Mouse (Mus musculus) left cerebral cortex, postnatal 10 days (tissue): Measurements from ENCODE around the gene Picalm. TPM values are rescaled to one million over a fixed set of nuclear protein-coding genes. Genes with fewer than 3 reads are reported as not detected.
A peak's percentile ranks its signal among the peaks of the same experiment; 100 is the strongest.
"Not testable (repeated sequence)": the region's sequence is repeated elsewhere in the genome, so short reads cannot be mapped to it uniquely, and the experiment has no call there.

Experiments
- DNase-seq, 2 experiments: peaks; one replicate each; pipeline ENCODE4 v3.0.0; 2021 to 2022; ENCODE audit warnings: low spot score in 2 of 2, mixed read lengths in 1 of 2; ENCODE audit errors: extremely low spot score in 1 of 2
- intact Hi-C: fragments of 180-260 bp; cut with DNase I; formaldehyde crosslinking; loops from one replicate; pipeline ENCODE4 v1.15.1; 2025
- total RNA-seq, 2 experiments: library from RNA; stranded (reverse); gene quantifications; 2 replicates each; pipeline ENCODE4 v1.2.3; 2021

Picalm gene
- total RNA-seq, 2 experiments from 2014 or later: 180 to 182 TPM

- intact Hi-C loops: no loop called here
- no peak for DNase-seq
These were observed 43.8 kb downstream of the Picalm start for GRCm38 (mm10) chr7:90173778-90174177.

DNA sequence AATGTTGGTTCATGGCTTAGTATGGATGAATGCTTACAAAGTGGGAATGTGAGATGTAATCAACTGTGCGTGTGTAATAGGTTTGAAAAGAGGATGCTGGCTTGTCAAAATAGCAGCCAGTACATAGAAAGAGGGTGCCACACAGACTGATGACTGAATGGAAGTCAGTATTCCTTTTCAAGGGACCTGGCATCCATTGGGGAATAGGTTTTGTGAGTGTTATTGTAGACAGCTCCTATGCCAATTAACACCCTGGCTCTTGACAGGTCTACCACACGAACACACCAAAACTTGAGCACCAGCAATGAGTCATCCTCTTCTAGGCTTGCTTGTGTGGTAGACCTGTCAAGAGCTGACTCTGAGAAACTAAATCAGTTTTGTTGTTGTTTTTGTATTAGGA lies 45.6 kb downstream of the Picalm start:
- no peak for DNase-seq
- intact Hi-C loops: no loop called here

- no peak for DNase-seq
- intact Hi-C loops: no loop called here
These were observed 50.6 kb downstream of the Picalm start for GRCm38 (mm10) chr7:90180635-90181034.

- intact Hi-C loops: no loop called here
- DNase-seq: no peak
These were observed 70.2 kb downstream of the Picalm start for GRCm38 (mm10) chr7:90200251-90200650.

DNA sequence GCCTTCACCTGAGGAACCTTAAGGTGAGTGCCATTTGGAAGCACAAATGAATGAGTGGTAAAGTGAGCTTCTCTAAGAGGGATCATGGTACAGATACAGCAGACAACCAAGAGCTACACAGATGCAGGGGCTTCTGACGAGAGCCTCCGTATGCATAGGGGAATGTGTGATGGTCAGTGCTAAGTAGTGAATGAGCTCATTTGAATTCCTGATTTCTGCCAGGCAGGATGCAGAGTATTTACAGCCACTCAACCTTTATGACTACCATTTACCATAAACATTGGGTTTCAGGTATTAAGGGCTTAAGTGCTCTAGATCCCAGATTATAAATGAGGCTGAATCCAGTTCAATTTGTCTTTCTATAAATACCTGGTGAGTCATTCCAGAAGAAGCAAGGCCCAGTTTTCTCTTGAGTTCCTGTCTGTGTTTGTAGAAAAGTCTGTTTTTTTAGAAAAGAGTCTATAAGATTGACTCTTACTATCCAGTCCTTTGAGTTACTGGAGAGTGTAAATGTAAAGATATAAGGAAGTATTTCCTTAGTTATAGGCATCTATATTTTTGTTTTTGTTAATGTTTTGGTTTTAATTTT lies 72.0 kb downstream of the Picalm start:
- intact Hi-C loops: no loop called here
- no peak for DNase-seq

DNA sequence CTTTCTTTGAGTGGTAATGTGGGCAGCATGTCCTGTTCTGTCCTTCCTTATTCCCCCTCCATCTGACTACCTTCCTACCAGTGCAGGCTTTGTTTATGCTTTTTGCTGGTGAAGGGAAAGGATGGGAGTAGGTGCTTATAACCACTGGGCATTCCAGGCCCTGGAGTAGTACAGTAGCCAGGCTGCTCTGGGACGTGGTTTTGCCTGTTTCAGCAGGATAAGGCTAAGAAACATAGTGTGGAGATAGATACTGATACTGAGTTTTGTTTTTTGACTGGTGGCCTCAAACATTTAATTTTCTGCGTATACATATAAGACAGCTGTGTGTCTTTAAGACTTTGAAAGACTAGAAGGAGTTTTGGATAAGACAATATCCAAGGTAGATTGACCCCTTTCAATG lies 73.9 kb downstream of the Picalm start:
- intact Hi-C loops: no loop called here
- no peak for DNase-seq

- DNase-seq: no peak
- intact Hi-C loops: no loop called here
These were observed 80.1 kb downstream of the Picalm start for GRCm38 (mm10) chr7:90210116-90210515.

DNA sequence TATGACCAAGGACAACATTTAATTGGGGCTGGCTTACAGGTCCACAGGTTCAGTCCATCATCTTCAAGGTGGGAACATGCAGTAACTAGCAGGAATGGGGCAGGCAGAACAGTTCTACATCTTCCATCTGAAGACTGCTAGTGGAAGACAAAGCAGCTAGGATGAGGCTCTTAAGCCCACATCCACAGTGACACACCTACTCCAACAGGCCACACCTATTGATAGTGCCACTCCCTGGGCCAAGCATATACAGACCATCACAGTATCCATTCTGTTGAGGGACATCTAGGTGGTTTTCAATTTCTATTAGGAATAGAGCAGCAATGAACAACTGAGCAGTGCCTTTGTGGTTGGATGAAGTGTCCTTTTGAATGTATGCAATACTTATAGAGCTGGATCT lies 80.9 kb downstream of the Picalm start:
- no peak for DNase-seq
- intact Hi-C loops: no loop called here

DNA sequence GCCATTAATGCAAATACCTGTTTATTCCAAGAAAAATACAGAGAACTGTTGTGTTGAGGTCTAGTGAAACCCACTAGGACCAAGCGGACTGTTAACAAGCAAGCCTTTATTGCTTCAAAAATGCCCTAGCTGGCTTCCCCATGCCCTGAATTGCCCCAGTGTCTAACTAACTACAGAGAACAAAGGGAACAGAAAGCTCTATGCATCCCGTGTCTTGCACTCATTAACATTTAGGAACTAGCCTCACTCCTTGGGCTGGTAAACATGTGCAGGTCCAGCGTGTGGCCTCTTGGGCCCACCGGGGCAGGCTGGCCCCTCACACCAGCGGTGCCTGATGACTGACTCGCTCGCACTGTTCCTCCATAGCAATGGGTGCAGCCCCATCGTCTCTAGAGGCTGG lies 86.5 kb downstream of the Picalm start:
- intact Hi-C loops: no loop called here
- DNase-seq: peak in 1 of 2 experiments; percentile 31

DNA sequence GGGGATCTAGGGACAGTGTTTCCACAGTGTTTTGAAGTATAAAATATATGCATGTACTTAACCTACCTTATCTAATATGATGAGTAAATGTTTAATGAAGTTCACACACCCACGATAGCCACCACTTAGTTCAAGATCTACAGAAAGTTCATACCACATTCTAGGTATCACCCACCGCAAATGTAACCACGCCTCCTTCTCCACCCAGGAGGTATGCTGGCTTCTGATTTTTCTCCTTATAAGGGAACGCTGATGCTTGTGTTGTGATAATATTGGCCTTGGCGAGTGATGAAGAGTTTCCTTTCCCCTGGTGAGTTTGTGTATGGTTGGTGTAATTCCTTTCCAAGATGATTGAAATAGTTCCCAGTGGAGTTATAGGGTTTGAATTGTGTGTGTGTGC lies 88.1 kb downstream of the Picalm start:
- intact Hi-C loops: no loop called here
- no peak for DNase-seq

GRCm38 (mm10) chr7:90221487-90221886 lies 91.5 kb downstream of the Picalm start:
- intact Hi-C loops: no loop called here
- no peak for DNase-seq

GRCm38 (mm10) chr7:90228075-90228474 lies 98.1 kb downstream of the Picalm start:
- intact Hi-C loops: no loop called here

GRCm38 (mm10) chr7:90228884-90229283 lies 98.9 kb downstream of the Picalm start:
- intact Hi-C loops, DNase-seq: not testable (repeated sequence)

More at GRCm38 (mm10) chr7:90228075-90228474, 98.1 kb downstream of the Picalm start:
- no peak for DNase-seq

- peak in 1 of 2 experiments; percentile 29 for DNase-seq
- intact Hi-C loops: no loop called here
These were observed 101.4 kb downstream of the Picalm start for GRCm38 (mm10) chr7:90231431-90231830.

DNA sequence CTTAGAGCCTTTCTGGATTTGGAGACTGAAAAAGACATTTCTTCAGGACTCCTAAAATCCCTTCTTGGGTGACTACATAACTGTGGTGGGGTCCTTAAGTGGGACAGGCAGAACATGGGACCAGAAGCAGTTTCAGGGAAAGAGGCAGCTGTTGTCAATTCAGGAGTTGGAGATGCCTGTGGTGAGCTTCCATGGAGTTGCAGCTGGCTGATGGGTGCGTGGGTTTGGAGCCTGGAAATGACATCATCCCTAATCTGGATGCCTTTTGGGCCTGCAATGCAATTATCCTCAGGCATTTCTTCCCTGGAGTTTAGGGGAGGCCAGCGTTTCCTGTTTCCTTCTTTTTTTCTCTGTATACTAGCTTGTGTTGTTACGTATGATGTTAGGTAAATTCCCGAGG lies 103.9 kb downstream of the Picalm start:
- intact Hi-C loops: no loop called here
- DNase-seq: peak in 1 of 2 experiments; percentile 25

GRCm38 (mm10) chr7:90236289-90236905 lies 106.4 kb downstream of the Picalm start:
- no peak for DNase-seq

DNA sequence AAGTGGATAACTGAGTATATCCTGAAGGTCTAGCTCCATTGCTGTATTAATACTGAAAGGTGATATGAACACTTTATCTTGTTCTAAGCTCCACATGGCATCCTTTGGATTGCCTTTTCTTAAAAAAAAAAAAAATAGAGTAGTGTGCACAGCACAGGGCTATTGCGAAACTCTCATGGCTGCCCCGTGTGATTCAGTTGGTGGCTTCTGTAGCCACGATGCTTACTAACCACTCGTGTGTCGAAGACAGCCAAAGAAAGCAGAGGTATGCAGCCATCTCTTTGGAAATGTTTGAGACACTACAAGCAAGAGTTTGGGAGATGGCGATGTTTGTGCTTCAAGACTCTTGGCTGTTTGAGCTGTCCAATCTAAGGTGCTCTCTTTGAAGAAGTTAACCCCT lies 113.1 kb downstream of the Picalm start:
- DNase-seq: no peak
- intact Hi-C loops: no loop called here

More at GRCm38 (mm10) chr7:90236289-90236905, 106.4 kb downstream of the Picalm start:
- intact Hi-C loops: no loop called here

DNA sequence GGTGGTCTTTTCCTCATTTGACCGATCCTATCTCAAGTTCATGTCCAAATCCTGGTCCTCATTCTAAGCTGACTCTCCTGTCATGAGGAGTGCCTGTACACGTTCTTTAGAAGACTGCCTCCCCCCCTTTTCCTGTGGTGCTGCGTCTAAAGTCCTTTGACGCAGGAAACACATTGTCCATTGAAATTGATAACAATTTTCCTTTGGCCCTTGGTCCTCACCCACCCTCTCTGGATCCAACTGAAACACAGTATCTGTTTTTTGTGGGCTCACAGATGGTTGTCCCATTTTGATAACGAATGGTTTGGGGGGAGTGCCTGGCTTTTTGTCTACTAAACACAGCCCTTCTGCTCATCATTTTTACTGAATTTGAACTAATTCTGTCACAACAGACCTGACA lies 113.6 kb downstream of the Picalm start:
- intact Hi-C loops: no loop called here
- DNase-seq: no peak

DNA sequence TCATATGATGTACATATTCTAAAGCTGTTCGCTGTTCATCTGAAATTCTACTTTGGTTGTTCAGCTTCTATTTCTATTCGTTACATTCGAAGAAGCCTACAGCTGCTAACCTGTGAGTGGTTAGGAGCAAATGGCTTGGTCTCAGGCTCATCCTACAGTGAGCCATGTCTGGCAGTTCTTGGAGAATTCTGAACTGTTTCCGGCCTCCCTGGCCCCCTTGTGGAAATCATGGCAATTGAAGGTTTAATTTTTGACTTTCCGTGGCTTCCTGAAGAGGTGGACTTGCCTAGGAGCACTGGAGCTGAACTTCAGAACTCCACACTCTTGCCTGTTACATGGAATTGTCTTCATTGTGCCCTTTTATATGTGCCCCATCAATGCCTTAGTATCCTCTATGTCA lies 122.9 kb downstream of the Picalm start:
- intact Hi-C loops: no loop called here
- no peak for DNase-seq

DNA sequence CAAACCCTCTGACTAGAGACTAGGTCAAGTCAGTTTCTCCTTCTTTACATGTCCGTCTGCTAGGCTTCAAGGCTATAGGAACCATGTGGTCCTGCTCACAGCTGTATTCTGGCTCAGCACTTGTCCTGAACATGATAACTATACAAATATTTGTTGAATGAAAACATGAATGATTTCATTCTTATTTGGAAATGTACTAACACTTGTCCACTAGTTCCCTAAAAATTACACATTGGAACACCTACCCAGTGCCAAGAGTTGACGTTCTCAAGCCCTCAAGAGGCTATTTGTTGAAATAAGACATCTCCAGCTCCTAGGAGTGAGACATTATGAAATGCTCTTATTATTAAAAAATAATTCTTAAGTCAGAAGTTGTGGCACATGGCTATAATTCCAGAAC lies 128.7 kb downstream of the Picalm start:
- intact Hi-C loops: no loop called here
- DNase-seq: no peak

GRCm38 (mm10) chr7:90259899-90260298 lies 129.9 kb downstream of the Picalm start:
- intact Hi-C loops: no loop called here

More at GRCm38 (mm10) chr7:90259899-90260298, 129.9 kb downstream of the Picalm start:
- DNase-seq: no peak
